Mouse (Mus musculus): ENCODE results near the gene Olfr204. TPM values are rescaled to one million over a fixed set of nuclear protein-coding genes. Genes with fewer than 3 reads are reported as not detected.
"Not testable (repeated sequence)": the region's sequence is repeated elsewhere in the genome, so short reads cannot be mapped to it uniquely, and the experiment has no call there.

The Olfr204 gene
- polyA plus RNA-seq, 1 experiment from 2014 or later, result not detected

DNA sequence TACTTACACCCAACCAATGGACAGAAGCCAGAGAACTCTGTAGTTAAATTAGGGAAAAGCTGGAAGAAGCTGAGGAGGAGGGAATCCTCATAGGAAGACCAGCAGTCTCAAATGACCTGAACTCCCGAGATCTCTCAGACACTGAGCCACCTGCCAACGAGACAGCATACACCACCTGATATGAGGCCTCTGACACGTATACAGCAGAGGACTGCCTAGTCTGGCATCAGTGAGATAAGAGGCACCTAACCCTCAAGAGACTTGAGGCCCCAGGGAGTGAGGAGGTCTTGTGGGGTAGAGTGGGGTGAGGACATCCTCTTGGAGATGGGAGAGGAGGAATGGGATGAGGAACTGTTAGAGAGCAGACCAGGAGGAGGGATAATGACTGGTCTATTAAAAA, 37.5 kb downstream of the Olfr204 start:
- Histone ChIP-seq H3K27ac (ENCODE audit: low read depth) (no peak overlapping the region), H3K36me3 (ENCODE audit: control insufficient read depth, insufficient read depth, low read length) (no peaks in the 10 kb centered on the region), H3K4me2 (ENCODE audit: low read length) (no peak overlapping the region), H3K4me3 (ENCODE audit: low read depth, low read length) (no peak overlapping the region), H3K9ac (ENCODE audit: low read length) (no peak overlapping the region), H3K27me3 (replicated peaks; ENCODE audit: control insufficient read depth, insufficient read depth, low read length) (no peaks in the 10 kb centered on the region), H3K9me3 (ENCODE audit: control insufficient read depth, low read length) (no peaks in the 10 kb centered on the region), H3K4me1 (replicated peaks; ENCODE audit: control insufficient read depth, insufficient read depth, low read length) (no peaks in the 10 kb centered on the region)
- 75% methylated on average over 3 of the region's 3 CpGs for WGBS
- no peak for DNase-seq (ENCODE audit: low spot score)
- ATAC-seq (replicated peaks; ENCODE audit: low FRiP score, low TSS enrichment, low read depth), result no peak

DNA sequence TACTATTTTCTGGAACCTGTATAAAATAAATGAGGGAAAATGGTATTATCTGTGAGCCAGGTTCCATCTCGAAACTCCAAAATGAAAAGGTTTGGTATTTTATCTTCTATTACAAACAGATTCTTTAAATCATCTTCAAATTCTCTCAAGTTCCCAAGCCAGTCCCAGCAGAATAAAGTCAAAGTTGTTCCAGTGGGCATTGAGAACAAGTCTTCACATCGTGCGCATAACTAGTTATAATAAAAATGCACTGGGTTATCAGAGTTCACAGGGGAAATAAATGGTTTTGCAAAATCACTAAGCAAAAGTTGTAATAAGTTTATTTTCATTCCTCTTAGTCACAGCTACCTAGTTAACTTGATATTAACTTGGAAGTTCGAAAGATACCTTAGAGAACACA, 45.5 kb downstream of the Olfr204 start, which contains the start of gene Olfr201:
Gene Olfr201, minus strand, starts transcription at position 101 of the 400 bp plus-strand sequence.
- H3K9me3 ChIP-seq (ENCODE audit: control insufficient read depth, low read length); DNase-seq (ENCODE audit: low spot score); H3K27me3 ChIP-seq (replicated peaks; ENCODE audit: control insufficient read depth, insufficient read depth, low read length); H3K4me3 ChIP-seq (ENCODE audit: low read depth, low read length); H3K27ac ChIP-seq (ENCODE audit: low read depth); ATAC-seq (replicated peaks; ENCODE audit: low FRiP score, low TSS enrichment, low read depth); H3K36me3 ChIP-seq (ENCODE audit: control insufficient read depth, insufficient read depth, low read length); H3K4me1 ChIP-seq (replicated peaks; ENCODE audit: control insufficient read depth, insufficient read depth, low read length); H3K9ac ChIP-seq (ENCODE audit: low read length); H3K4me2 ChIP-seq (ENCODE audit: low read length): not testable (repeated sequence)
- 90% methylated on average over 4 of the region's 4 CpGs for WGBS

DNA sequence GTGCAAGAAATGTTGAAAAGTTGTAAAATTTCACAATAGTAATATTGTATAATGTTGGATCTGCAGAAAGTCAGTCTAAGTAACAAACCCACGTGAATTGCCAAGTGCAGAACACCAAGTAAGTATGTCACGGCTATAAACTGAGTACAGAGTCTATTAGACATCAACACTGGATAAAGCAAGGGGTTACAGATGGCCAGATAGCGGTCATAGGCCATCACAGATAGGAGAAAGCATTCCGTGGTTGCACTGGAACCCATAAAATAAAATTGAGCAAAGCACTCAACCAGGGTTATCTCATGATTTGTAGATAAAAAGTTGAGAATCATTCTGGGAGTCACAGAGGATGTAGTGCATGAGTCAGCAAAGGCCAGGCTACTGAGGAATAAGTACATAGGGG, 49.0 kb downstream of the Olfr204 start:
- H3K4me3 ChIP-seq (ENCODE audit: low read depth, low read length); H3K4me1 ChIP-seq (replicated peaks; ENCODE audit: control insufficient read depth, insufficient read depth, low read length); H3K9me3 ChIP-seq (ENCODE audit: control insufficient read depth, low read length); H3K27ac ChIP-seq (ENCODE audit: low read depth); H3K4me2 ChIP-seq (ENCODE audit: low read length); H3K9ac ChIP-seq (ENCODE audit: low read length); DNase-seq (ENCODE audit: low spot score); ATAC-seq (replicated peaks; ENCODE audit: low FRiP score, low TSS enrichment, low read depth); H3K27me3 ChIP-seq (replicated peaks; ENCODE audit: control insufficient read depth, insufficient read depth, low read length); H3K36me3 ChIP-seq (ENCODE audit: control insufficient read depth, insufficient read depth, low read length): not testable (repeated sequence)
- WGBS, result 71% methylated on average over 4 of the region's 4 CpGs

Other genes with a start within 250 kb of the Olfr204 start
- not detected in 2 replicates for gene Olfr190, start 240.2 kb downstream of the Olfr204 start, polyA plus RNA-seq (2014; fragmentation: Nextera tagmentation; extraction: Ambion mirVana)
- not detected in 2 replicates for gene Olfr191, start 228.4 kb downstream of the Olfr204 start, polyA plus RNA-seq (2014; fragmentation: Nextera tagmentation; extraction: Ambion mirVana)
- gene Olfr193, start 206.4 kb downstream of the Olfr204 start, polyA plus RNA-seq (2014; fragmentation: Nextera tagmentation; extraction: Ambion mirVana), result not detected in 2 replicates
- gene Olfr194, start 197.2 kb downstream of the Olfr204 start, polyA plus RNA-seq (2014; fragmentation: Nextera tagmentation; extraction: Ambion mirVana), result not detected in 2 replicates
- gene Olfr195, start 171.2 kb downstream of the Olfr204 start, polyA plus RNA-seq (2014; fragmentation: Nextera tagmentation; extraction: Ambion mirVana), result not detected in 2 replicates
- gene Olfr196, start 147.8 kb downstream of the Olfr204 start, polyA plus RNA-seq (2014; fragmentation: Nextera tagmentation; extraction: Ambion mirVana), result not detected in 2 replicates
- gene Olfr198, start 114.7 kb downstream of the Olfr204 start, polyA plus RNA-seq (2014; fragmentation: Nextera tagmentation; extraction: Ambion mirVana), result not detected in 2 replicates
- not detected in 2 replicates for gene Olfr199, start 98.5 kb downstream of the Olfr204 start, polyA plus RNA-seq (2014; fragmentation: Nextera tagmentation; extraction: Ambion mirVana)
- not detected in 2 replicates for gene Olfr201, start 45.6 kb downstream of the Olfr204 start, polyA plus RNA-seq (2014; fragmentation: Nextera tagmentation; extraction: Ambion mirVana)
- not detected in 2 replicates for gene Olfr202, start 31.5 kb downstream of the Olfr204 start, polyA plus RNA-seq (2014; fragmentation: Nextera tagmentation; extraction: Ambion mirVana)
- not detected in 2 replicates for gene Olfr203, start 19.4 kb downstream of the Olfr204 start, polyA plus RNA-seq (2014; fragmentation: Nextera tagmentation; extraction: Ambion mirVana)
- not detected in 2 replicates for gene Olfr205, start 12.9 kb upstream of the Olfr204 start, polyA plus RNA-seq (2014; fragmentation: Nextera tagmentation; extraction: Ambion mirVana)
- not detected in 2 replicates for gene Olfr206, start 31.0 kb upstream of the Olfr204 start, polyA plus RNA-seq (2014; fragmentation: Nextera tagmentation; extraction: Ambion mirVana)
- gene Olfr209, start 45.7 kb upstream of the Olfr204 start, polyA plus RNA-seq (2014; fragmentation: Nextera tagmentation; extraction: Ambion mirVana), result not detected in 2 replicates
- gene Gabrr3, start 89.1 kb upstream of the Olfr204 start, polyA plus RNA-seq (2014; fragmentation: Nextera tagmentation; extraction: Ambion mirVana), result 0.16 TPM in 1 of 2 replicates, not detected in the other
- gene Riox2, start 153.5 kb upstream of the Olfr204 start, polyA plus RNA-seq (2014; fragmentation: Nextera tagmentation; extraction: Ambion mirVana), result 32.9 and 38.3 TPM in 2 replicates